Mouse (Mus musculus) heart, embryonic 15.5 days (tissue): ENCODE measurements around the gene 1700024B05Rik. TPM values are rescaled to one million over a fixed set of nuclear protein-coding genes. Genes with fewer than 3 reads are reported as not detected.
"Not testable (repeated sequence)": the region's sequence is repeated elsewhere in the genome, so short reads cannot be mapped to it uniquely, and the experiment has no call there.

Experiments used
- ATAC-seq: fragments of 200-750 bp; cut with Nextera tagmentation; replicated peaks from 2 replicates; pipeline ENCODE4 v1.8.0; 2017; ENCODE audit warnings: low read depth, moderate TSS enrichment; ENCODE audit not compliant: insufficient number of reproducible peaks, insufficient read depth, low FRiP score
- H3K27ac ChIP-seq: fragments of 300-500 bp; sonication (generic); 2 replicates; pipeline ENCODE4 v1.5.1; 2015; ENCODE audit warnings: mild to moderate bottlenecking, inconsistent platforms
- H3K27me3 ChIP-seq: fragments of 300-500 bp; sonication (generic); 2 replicates; pipeline ENCODE4 v1.6.1; 2015; ENCODE audit warnings: inconsistent platforms
- H3K36me3 ChIP-seq: fragments of 300-500 bp; sonication (generic); 2 replicates; pipeline ENCODE4 v1.6.1; 2015; ENCODE audit warnings: mild to moderate bottlenecking, inconsistent platforms
- H3K4me1 ChIP-seq: fragments of 300-500 bp; sonication (generic); replicated peaks from 2 replicates; pipeline ENCODE4 v1.6.1; 2015; ENCODE audit warnings: inconsistent platforms
- H3K4me2 ChIP-seq: fragments of 300-500 bp; sonication (generic); 2 replicates; pipeline ENCODE4 v1.6.1; 2015; ENCODE audit warnings: inconsistent platforms, mild to moderate bottlenecking, moderate library complexity
- H3K4me3 ChIP-seq: fragments of 300-500 bp; sonication (generic); 2 replicates; pipeline ENCODE4 v1.5.1; 2015; ENCODE audit warnings: mild to moderate bottlenecking, inconsistent platforms
- H3K9ac ChIP-seq: fragments of 300-500 bp; sonication (generic); 2 replicates; pipeline ENCODE4 v1.6.1; 2015; ENCODE audit warnings: mild to moderate bottlenecking, inconsistent platforms
- H3K9me3 ChIP-seq: fragments of 300-500 bp; sonication (generic); replicated peaks from 2 replicates; pipeline ENCODE4 v1.6.1; 2016; ENCODE audit warnings: inconsistent platforms
- WGBS: fragments of 180-500 bp; shearing (Covaris S2); methylation state at CpG from one replicate; pipeline ENCODE4 v1.1.7; 2015; ENCODE audit warnings: mixed read lengths; 5-methylcytosine and 5-hydroxymethylcytosine counted together
- polyA plus RNA-seq: library from polyadenylated mRNA; unstranded; fragments of >200 nt; fragmentation: Nextera tagmentation; extraction: Ambion mirVana; gene quantifications from 2 replicates; pipeline ENCODE4 v1.2.1, GENCODE M21; 2015

1700024B05Rik gene
- not detected in 2 replicates for polyA plus RNA-seq

GRCm38 (mm10) chr14:41943695-41944094 lies at the start of gene 1700024B05Rik:
Gene 1700024B05Rik (plus strand): TSS chr14:41943995.
- not testable (repeated sequence) for H3K27me3 ChIP-seq, H3K36me3 ChIP-seq, H3K4me2 ChIP-seq, H3K9ac ChIP-seq, ATAC-seq, H3K27ac ChIP-seq, H3K9me3 ChIP-seq, H3K4me3 ChIP-seq, H3K4me1 ChIP-seq
- 82% methylated on average over 2 of the region's 2 CpGs for WGBS

GRCm38 (mm10) chr14:41907190-41907589 lies 36.6 kb upstream of the 1700024B05Rik start, which contains the start of gene Gm7980:
Gene Gm7980 (minus strand): TSS chr14:41907290.
- H3K27me3 ChIP-seq = not testable (repeated sequence)

GRCm38 (mm10) chr14:41924649-41925048 lies 19.1 kb upstream of the 1700024B05Rik start, which contains the start of gene 1700049E17Rik1:
Gene 1700049E17Rik1 (plus strand): TSS chr14:41924949.
- H3K4me2 ChIP-seq, H3K9ac ChIP-seq, ATAC-seq, H3K27me3 ChIP-seq, H3K4me1 ChIP-seq, H3K9me3 ChIP-seq, H3K4me3 ChIP-seq, H3K36me3 ChIP-seq, H3K27ac ChIP-seq: not testable (repeated sequence)
- WGBS = no CpG with 5 or more reads among the region's 1 CpGs

More at GRCm38 (mm10) chr14:41907190-41907589, 36.6 kb upstream of the 1700024B05Rik start, which contains the start of gene Gm7980:
- H3K9ac ChIP-seq, ATAC-seq, H3K27ac ChIP-seq, H3K4me1 ChIP-seq, H3K4me3 ChIP-seq, H3K4me2 ChIP-seq, H3K36me3 ChIP-seq, H3K9me3 ChIP-seq: not testable (repeated sequence)
- WGBS = no CpG with 5 or more reads among the region's 2 CpGs

- not testable (repeated sequence) for H3K36me3 ChIP-seq, H3K4me1 ChIP-seq, H3K4me2 ChIP-seq, ATAC-seq, H3K4me3 ChIP-seq, H3K27me3 ChIP-seq, H3K9me3 ChIP-seq, H3K27ac ChIP-seq, H3K9ac ChIP-seq
- 63% methylated on average over 4 of the region's 4 CpGs for WGBS
These were observed 20.3 kb downstream of the 1700024B05Rik start for GRCm38 (mm10) chr14:41964095-41964494.

GRCm38 (mm10) chr14:41967827-41968226 lies 24.0 kb downstream of the 1700024B05Rik start, which contains the start of gene Gm6401:
Gene Gm6401 (minus strand): TSS chr14:41967927.
- not testable (repeated sequence) for H3K4me1 ChIP-seq, H3K27me3 ChIP-seq, H3K4me2 ChIP-seq, H3K9me3 ChIP-seq, H3K4me3 ChIP-seq, H3K9ac ChIP-seq, H3K36me3 ChIP-seq, H3K27ac ChIP-seq, ATAC-seq
- 68% methylated on average over 1 of the region's 1 CpGs for WGBS

GRCm38 (mm10) chr14:41968596-41968995 lies 24.8 kb downstream of the 1700024B05Rik start:
- WGBS = 47% methylated on average over 3 of the region's 3 CpGs
- not testable (repeated sequence) for ATAC-seq

GRCm38 (mm10) chr14:41983225-41983624 lies 39.4 kb downstream of the 1700024B05Rik start, which contains the start of gene Gm3543:
Gene Gm3543 (minus strand): TSS chr14:41983325.
- not testable (repeated sequence) for H3K27me3 ChIP-seq, H3K9ac ChIP-seq, H3K4me1 ChIP-seq, H3K9me3 ChIP-seq, H3K4me2 ChIP-seq, H3K4me3 ChIP-seq, H3K36me3 ChIP-seq, ATAC-seq, H3K27ac ChIP-seq
- 50% methylated on average over 1 of the region's 1 CpGs for WGBS

More at GRCm38 (mm10) chr14:41968596-41968995, 24.8 kb downstream of the 1700024B05Rik start:
- not testable (repeated sequence) for H3K9me3 ChIP-seq, H3K4me1 ChIP-seq, H3K36me3 ChIP-seq, H3K4me3 ChIP-seq, H3K9ac ChIP-seq, H3K27me3 ChIP-seq, H3K4me2 ChIP-seq, H3K27ac ChIP-seq

Other genes starting within 250 kb of the 1700024B05Rik start
- not detected in 2 replicates for gene Gm8068, start 242.1 kb upstream of the 1700024B05Rik start, polyA plus RNA-seq
- gene Gm7929, start 193.4 kb upstream of the 1700024B05Rik start, polyA plus RNA-seq = not detected in 2 replicates
- not detected in 2 replicates for gene Gm47189, start 171.6 kb upstream of the 1700024B05Rik start, polyA plus RNA-seq
- not detected in 2 replicates for gene Gm7980, start 36.7 kb upstream of the 1700024B05Rik start, polyA plus RNA-seq
- gene 1700049E17Rik1, start 19.0 kb upstream of the 1700024B05Rik start, polyA plus RNA-seq = not detected in 2 replicates
- not detected in 2 replicates for gene Gm6401, start 23.9 kb downstream of the 1700024B05Rik start, polyA plus RNA-seq
- gene Gm3543, start 39.3 kb downstream of the 1700024B05Rik start, polyA plus RNA-seq = not detected in 2 replicates
- not detected in 2 replicates for gene Gm7951, start 173.4 kb downstream of the 1700024B05Rik start, polyA plus RNA-seq
- gene Gm17027, start 218.6 kb downstream of the 1700024B05Rik start, polyA plus RNA-seq = not detected in 2 replicates
- not detected in 2 replicates for gene Gm3573, start 246.8 kb downstream of the 1700024B05Rik start, polyA plus RNA-seq